Mouse (Mus musculus) ES-E14 (cell line): ENCODE data around the gene Smo. TPM values are rescaled to one million over a fixed set of nuclear protein-coding genes. Genes with fewer than 3 reads are reported as not detected.

Experiments used
- DNase-seq: peaks from one replicate; pipeline ENCODE4 v3.0.0-alpha.2; 2013; ENCODE audit warnings: low read depth, low spot score
- H3K27ac ChIP-seq: 2 replicates; pipeline ENCODE4 v1.5.1; 2012; ENCODE audit warnings: low read depth, mild to moderate bottlenecking, low read length, moderate library complexity, mixed read lengths; ENCODE audit not compliant: poor library complexity, insufficient read depth, severe bottlenecking
- H3K36me3 ChIP-seq: 2 replicates; pipeline ENCODE4 v1.6.1; 2012; ENCODE audit warnings: mild to moderate bottlenecking, low read length, moderate library complexity, mixed read lengths; ENCODE audit not compliant: control insufficient read depth, poor library complexity, insufficient read depth, severe bottlenecking
- H3K4me1 ChIP-seq, 2 experiments: fragments of 150-350 bp in 1 of 2; sonication (generic) in 1 of 2; 2 replicates each; pipeline ENCODE4 v1.6.1; 2012; ENCODE audit warnings: low read length in 2 of 2, mild to moderate bottlenecking in 1 of 2, mixed read lengths in 1 of 2; ENCODE audit not compliant: control insufficient read depth in 2 of 2, insufficient read depth in 2 of 2, poor library complexity in 1 of 2
- H3K4me3 ChIP-seq, 2 experiments: fragments of 150-350 bp in 1 of 2; sonication (generic) in 1 of 2; 2 replicates each; pipeline ENCODE4 v1.5.1; 2012; ENCODE audit warnings: low read length in 2 of 2, low read depth in 1 of 2, mild to moderate bottlenecking in 1 of 2, mixed read lengths in 1 of 2; ENCODE audit not compliant: insufficient read depth in 1 of 2, poor library complexity in 1 of 2, severe bottlenecking in 1 of 2
- H3K9ac ChIP-seq: 2 replicates; pipeline ENCODE4 v1.6.1; 2012; ENCODE audit warnings: low read depth, mild to moderate bottlenecking, low read length, mixed read lengths; ENCODE audit not compliant: poor library complexity, insufficient read depth, severe bottlenecking
- H3K9me3 ChIP-seq: fragments of 150-350 bp; sonication (generic); 2 replicates; pipeline ENCODE4 v1.6.1; 2012; ENCODE audit warnings: low read depth, mild to moderate bottlenecking, low read length; ENCODE audit not compliant: control insufficient read depth, insufficient read depth
- CHD2 ChIP-seq: IDR thresholded peaks from 2 replicates; pipeline ENCODE4 v1.6.1; 2014; ENCODE audit warnings: mild to moderate bottlenecking, low read depth, low read length, inconsistent platforms
- HCFC1 ChIP-seq: IDR thresholded peaks from 2 replicates; pipeline ENCODE4 v1.6.1; 2012; ENCODE audit warnings: low read length, inconsistent platforms, borderline replicate concordance; ENCODE audit not compliant: insufficient read depth
- MAFK ChIP-seq: IDR thresholded peaks from 2 replicates; pipeline ENCODE4 v1.6.1; 2014; ENCODE audit warnings: mild to moderate bottlenecking, low read depth, low read length, inconsistent platforms; ENCODE audit not compliant: insufficient read depth
- ZC3H11A ChIP-seq: IDR thresholded peaks from 2 replicates; pipeline ENCODE4 v1.6.1; 2012; ENCODE audit warnings: low read depth, mild to moderate bottlenecking, inconsistent platforms, low read length, borderline replicate concordance
- ZNF384 ChIP-seq: IDR thresholded peaks from 2 replicates; pipeline ENCODE4 v1.6.1; 2012; ENCODE audit warnings: low read depth, low read length, inconsistent platforms
- in situ Hi-C, 2 experiments: fragments of 600-800 bp; cut with MboI; formaldehyde crosslinking; loops; one replicate each; pipeline ENCODE4 v1.15.1; 2025; ENCODE audit warnings: low sequenced_read_pairs in 2 of 2, inconsistent platforms in 1 of 2; ENCODE audit not compliant: unreplicated experiment in 2 of 2
- total RNA-seq: library from RNA; depleted of rRNA; stranded (reverse); fragments of 300-350 nt; gene quantifications from 2 replicates; pipeline ENCODE4 v1.2.3, GENCODE M21; 2012

Gene Smo
- total RNA-seq, 1 experiment, result 25.7 TPM

DNA sequence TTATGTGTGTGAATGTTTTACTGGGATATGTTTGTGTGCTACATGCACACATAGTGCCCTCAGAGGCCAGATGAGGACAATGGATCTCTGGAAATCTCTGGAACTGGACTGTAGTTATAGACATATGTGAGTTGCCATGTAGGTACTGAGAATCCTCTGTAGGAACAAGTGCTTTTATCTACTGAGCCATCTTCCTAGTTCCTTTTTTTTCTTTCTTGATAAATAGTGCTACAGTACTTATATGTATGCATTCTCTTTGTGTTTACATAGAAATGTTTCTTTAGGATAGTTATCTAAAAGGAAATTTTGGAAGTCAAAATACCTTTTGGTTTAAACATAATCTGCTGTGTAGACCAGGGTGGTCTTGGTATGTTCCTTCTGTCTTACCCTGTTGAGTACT is 44.8 kb downstream of the Smo start:
- H3K27ac ChIP-seq, result no peak overlapping the region
- no peaks in the 10 kb centered on the region for H3K36me3 ChIP-seq
- in situ Hi-C loops, result no loop called here
- H3K9me3 ChIP-seq, result no peaks in the 10 kb centered on the region
- no peak overlapping the region for H3K9ac ChIP-seq
- no peaks in the 10 kb centered on the region for H3K4me1 ChIP-seq
- no peak for DNase-seq
- H3K4me3 ChIP-seq, result no peak overlapping the region
- TF ChIP-seq HCFC1, result no peak
- no peak for TF ChIP-seq ZNF384
- no peak for TF ChIP-seq MAFK
- no peak for TF ChIP-seq ZC3H11A
- TF ChIP-seq CHD2, result no peak

DNA sequence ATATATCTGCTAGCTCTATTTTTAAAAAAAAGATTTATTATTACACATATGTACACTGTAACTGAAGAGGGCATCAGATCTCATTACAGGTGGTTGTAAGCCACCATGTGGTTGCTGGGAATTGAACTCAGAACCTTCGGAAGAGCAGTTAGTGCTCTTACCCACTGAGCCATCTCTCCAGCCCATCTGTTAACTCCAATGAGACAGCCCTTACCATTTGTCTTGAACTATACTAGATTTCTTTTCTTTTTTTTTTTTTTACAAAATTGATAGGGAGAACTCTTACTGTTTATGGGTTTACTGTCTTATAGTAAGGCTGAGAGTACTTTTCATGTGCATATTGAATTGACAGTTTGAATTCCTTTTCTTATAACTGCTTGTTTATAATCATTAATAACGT is 45.3 kb downstream of the Smo start:
- TF ChIP-seq HCFC1 (no peak), ZNF384 (no peak), MAFK (no peak), ZC3H11A (no peak), CHD2 (no peak)
- Histone ChIP-seq H3K4me3 (no peak overlapping the region), H3K9ac (no peak overlapping the region), H3K9me3 (no peaks in the 10 kb centered on the region), H3K4me1 (no peaks in the 10 kb centered on the region), H3K36me3 (no peaks in the 10 kb centered on the region), H3K27ac (no peak overlapping the region)
- no peak for DNase-seq
- in situ Hi-C loops, result no loop called here

DNA sequence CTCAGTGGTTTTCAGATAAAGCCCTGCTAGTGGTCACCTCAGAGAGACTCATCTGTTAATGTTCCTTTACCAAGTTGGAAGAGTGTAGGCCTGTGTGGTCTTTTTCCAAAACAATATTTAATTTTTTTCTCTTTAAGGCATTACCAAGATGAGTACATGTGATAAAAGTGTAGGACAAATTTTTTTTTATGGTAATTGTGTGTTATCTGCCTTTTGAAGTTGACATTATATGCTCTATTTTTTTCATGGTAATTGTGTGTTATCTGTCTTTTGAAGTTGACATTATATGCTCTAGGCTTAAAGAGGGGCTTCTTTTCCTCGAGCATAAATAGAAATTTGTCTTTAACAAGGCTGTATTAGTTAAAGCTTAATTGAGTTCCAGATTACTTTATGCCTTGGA is 46.9 kb downstream of the Smo start:
- in situ Hi-C loops, result no loop called here
- H3K27ac ChIP-seq, result no peak overlapping the region
- no peak for DNase-seq
- H3K4me3 ChIP-seq, result no peak overlapping the region
- H3K9me3 ChIP-seq, result no peaks in the 10 kb centered on the region
- no peaks in the 10 kb centered on the region for H3K36me3 ChIP-seq
- no peaks in the 10 kb centered on the region for H3K4me1 ChIP-seq
- TF ChIP-seq ZNF384 (no peak), HCFC1 (no peak), CHD2 (no peak), ZC3H11A (no peak), MAFK (no peak)
- H3K9ac ChIP-seq, result no peak overlapping the region

DNA sequence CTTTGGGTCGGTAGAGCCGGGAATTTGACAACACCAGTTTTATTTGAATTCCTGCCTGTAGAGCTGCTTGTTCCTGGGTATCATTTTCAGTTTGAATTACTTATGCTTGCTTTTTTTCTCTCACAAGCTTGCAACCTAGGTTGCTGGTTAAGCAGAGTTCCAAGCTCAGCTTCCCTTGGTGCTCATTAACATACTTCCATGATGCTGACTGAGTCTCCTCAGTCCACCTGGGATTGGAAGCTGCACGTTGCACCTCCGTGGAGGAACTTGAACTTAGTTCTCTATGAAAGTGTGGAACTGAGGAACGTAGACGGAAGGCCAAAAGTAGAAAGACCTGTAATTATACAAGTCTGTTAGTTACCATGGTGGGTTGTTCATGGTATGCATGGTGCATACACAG is 48.7 kb downstream of the Smo start:
- H3K9ac ChIP-seq, result no peak overlapping the region
- DNase-seq, result no peak
- TF ChIP-seq HCFC1 (no peak), ZC3H11A (no peak), CHD2 (no peak), MAFK (no peak)
- H3K9me3 ChIP-seq, result no peaks in the 10 kb centered on the region
- in situ Hi-C loops, result no loop called here
- H3K4me3 ChIP-seq, result no peak overlapping the region
- no peaks in the 10 kb centered on the region; a peak in 1 of 4 replicates for H3K4me1 ChIP-seq
- no peak overlapping the region for H3K27ac ChIP-seq
- H3K36me3 ChIP-seq, result no peaks in the 10 kb centered on the region

DNA sequence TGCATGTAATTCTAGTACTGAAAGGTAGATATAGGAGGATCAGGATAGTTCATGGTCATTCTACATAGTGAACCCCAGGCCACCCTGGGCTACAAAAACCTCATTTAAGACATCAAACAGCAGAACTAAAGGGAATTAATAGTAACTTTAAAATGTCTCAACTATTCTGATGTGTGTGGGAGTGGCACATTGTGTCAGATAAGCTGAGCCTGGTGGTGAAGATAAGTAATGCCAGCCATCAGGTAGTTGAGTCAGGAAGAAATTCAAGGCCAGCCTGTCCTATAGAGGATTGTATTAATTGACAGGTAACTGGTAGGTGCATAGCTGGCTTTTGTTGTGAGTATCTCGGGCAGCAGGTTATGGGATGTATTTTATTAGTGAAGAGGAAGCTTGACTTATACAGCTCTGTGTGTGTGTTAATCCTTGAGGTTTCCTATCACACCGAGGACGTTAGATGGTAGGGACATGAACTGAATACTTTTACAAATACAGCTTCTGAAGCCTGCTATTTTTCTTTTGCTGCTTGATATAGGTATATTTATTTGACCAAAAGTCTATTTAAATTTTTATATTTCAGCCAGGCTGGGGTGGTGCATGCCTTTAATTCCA is 49.2 kb downstream of the Smo start:
- no peak for TF ChIP-seq ZC3H11A
- TF ChIP-seq HCFC1, result no peak
- TF ChIP-seq CHD2, result no peak
- no peak for TF ChIP-seq MAFK
- TF ChIP-seq ZNF384, result no peak
- in situ Hi-C loops, result no loop called here
- no peak for DNase-seq
- Histone ChIP-seq H3K4me1 (no peaks in the 10 kb centered on the region; a peak in 1 of 4 replicates), H3K9ac (no peak overlapping the region), H3K9me3 (no peaks in the 10 kb centered on the region), H3K36me3 (no peaks in the 10 kb centered on the region), H3K27ac (no peak overlapping the region), H3K4me3 (no peak overlapping the region)
